Mouse (Mus musculus): ENCODE results near the gene Tspan2. TPM values are rescaled to one million over a fixed set of nuclear protein-coding genes. Genes with fewer than 3 reads are reported as not detected.
A peak's percentile ranks its signal among the peaks of the same experiment; 100 is the strongest.

Gene Tspan2
- polyA plus RNA-seq, 1 experiment: 108 TPM

DNA sequence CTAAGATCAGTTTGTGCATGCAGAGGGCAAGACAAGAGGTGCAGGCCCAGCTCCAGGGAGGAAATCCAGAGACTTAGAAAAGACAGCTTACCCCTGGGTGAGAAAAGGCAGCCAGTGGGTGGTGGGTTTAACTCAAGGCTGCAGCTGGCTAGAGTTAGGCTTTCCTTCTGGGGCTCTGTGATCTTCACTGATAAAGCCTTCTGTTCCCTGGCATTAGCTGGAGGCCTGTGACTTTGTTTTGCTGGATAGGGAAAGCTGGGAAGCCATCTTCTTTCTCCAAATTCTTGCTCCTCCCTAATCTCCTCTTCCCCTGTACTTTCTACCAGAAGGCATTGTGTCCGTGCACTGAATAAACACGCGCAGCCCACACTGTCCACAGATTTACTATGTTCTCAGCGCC, 8.4 kb downstream of the Tspan2 start:
- no peak overlapping the region for H3K4me3 ChIP-seq (ENCODE audit: insufficient read depth, low read length)
- H3K27ac ChIP-seq (ENCODE audit: insufficient read depth, low read length): peak overlapping the region; percentile 62; the same call in 1 of the 2 replicates
- no peaks in the 10 kb centered on the region; the same call in 1 of the 2 replicates for H3K4me1 ChIP-seq (ENCODE audit: control insufficient read depth, insufficient read depth, low read length)
- TF ChIP-seq CTCF (IDR thresholded peaks at IDR 0.05; ENCODE audit: extremely low read depth, insufficient read depth, low read length) (no peak), POLR2A (IDR thresholded peaks at IDR 0.05; ENCODE audit: extremely low read depth, insufficient read depth, low read length) (no peak)

GRCm38 (mm10) chr3:102743202-102743601, 8.9 kb downstream of the Tspan2 start:
- Histone ChIP-seq H3K4me1 (ENCODE audit: control insufficient read depth, insufficient read depth, low read length) (no peaks in the 10 kb centered on the region; the same call in 1 of the 2 replicates), H3K4me3 (ENCODE audit: insufficient read depth, low read length) (no peak overlapping the region), H3K27ac (ENCODE audit: insufficient read depth, low read length) (no peak overlapping the region)
- TF ChIP-seq CTCF (IDR thresholded peaks at IDR 0.05; ENCODE audit: extremely low read depth, insufficient read depth, low read length) (no peak), POLR2A (IDR thresholded peaks at IDR 0.05; ENCODE audit: extremely low read depth, insufficient read depth, low read length) (no peak)

- Histone ChIP-seq H3K27ac (ENCODE audit: insufficient read depth, low read length) (no peak overlapping the region), H3K4me3 (ENCODE audit: insufficient read depth, low read length) (no peak overlapping the region), H3K4me1 (ENCODE audit: control insufficient read depth, insufficient read depth, low read length) (no peaks in the 10 kb centered on the region)
- TF ChIP-seq CTCF (IDR thresholded peaks at IDR 0.05; ENCODE audit: extremely low read depth, insufficient read depth, low read length): no peak
- no peak for TF ChIP-seq POLR2A (IDR thresholded peaks at IDR 0.05; ENCODE audit: extremely low read depth, insufficient read depth, low read length)
Measured at GRCm38 (mm10) chr3:102743781-102744471, 9.6 kb downstream of the Tspan2 start.

GRCm38 (mm10) chr3:102744657-102745056, 10.3 kb downstream of the Tspan2 start:
- H3K4me3 ChIP-seq (ENCODE audit: insufficient read depth, low read length): no peak overlapping the region
- TF ChIP-seq POLR2A (IDR thresholded peaks at IDR 0.05; ENCODE audit: extremely low read depth, insufficient read depth, low read length) (no peak), CTCF (IDR thresholded peaks at IDR 0.05; ENCODE audit: extremely low read depth, insufficient read depth, low read length) (no peak)
- no peak overlapping the region for H3K27ac ChIP-seq (ENCODE audit: insufficient read depth, low read length)
- H3K4me1 ChIP-seq (ENCODE audit: control insufficient read depth, insufficient read depth, low read length): no peaks in the 10 kb centered on the region

GRCm38 (mm10) chr3:102746174-102746573, 11.8 kb downstream of the Tspan2 start:
- TF ChIP-seq POLR2A (IDR thresholded peaks at IDR 0.05; ENCODE audit: extremely low read depth, insufficient read depth, low read length): no peak
- no peak for TF ChIP-seq CTCF (IDR thresholded peaks at IDR 0.05; ENCODE audit: extremely low read depth, insufficient read depth, low read length)
- Histone ChIP-seq H3K4me1 (ENCODE audit: control insufficient read depth, insufficient read depth, low read length) (no peaks in the 10 kb centered on the region), H3K4me3 (ENCODE audit: insufficient read depth, low read length) (no peak overlapping the region), H3K27ac (ENCODE audit: insufficient read depth, low read length) (no peak overlapping the region)

- no peak for TF ChIP-seq POLR2A (IDR thresholded peaks at IDR 0.05; ENCODE audit: extremely low read depth, insufficient read depth, low read length)
- no peak for TF ChIP-seq CTCF (IDR thresholded peaks at IDR 0.05; ENCODE audit: extremely low read depth, insufficient read depth, low read length)
- H3K4me1 ChIP-seq (ENCODE audit: control insufficient read depth, insufficient read depth, low read length): no peaks in the 10 kb centered on the region
- H3K4me3 ChIP-seq (ENCODE audit: insufficient read depth, low read length): no peak overlapping the region
- H3K27ac ChIP-seq (ENCODE audit: insufficient read depth, low read length): no peak overlapping the region
Measured at GRCm38 (mm10) chr3:102748038-102748437, 13.7 kb downstream of the Tspan2 start.

DNA sequence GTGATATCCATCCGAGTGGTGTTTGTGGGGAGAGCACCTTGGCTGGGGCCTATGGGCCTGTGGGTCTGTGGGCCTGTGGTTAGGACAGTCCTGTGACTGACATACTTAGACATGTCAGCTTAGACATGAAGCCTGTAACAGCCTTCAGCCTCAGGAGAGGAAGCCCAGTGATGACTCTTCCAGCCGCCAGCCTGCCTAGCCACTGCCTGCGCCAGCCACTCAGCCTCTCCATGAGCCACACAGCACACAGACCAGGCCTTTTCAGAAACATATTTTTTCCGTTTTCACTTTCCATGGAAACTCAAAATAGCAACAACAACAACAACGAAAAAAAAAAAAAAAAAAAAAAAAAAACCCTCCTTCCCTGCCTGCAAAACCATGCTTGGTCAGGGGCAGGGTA, 14.4 kb downstream of the Tspan2 start:
- no peaks in the 10 kb centered on the region for H3K4me1 ChIP-seq (ENCODE audit: control insufficient read depth, insufficient read depth, low read length)
- no peak overlapping the region for H3K4me3 ChIP-seq (ENCODE audit: insufficient read depth, low read length)
- H3K27ac ChIP-seq (ENCODE audit: insufficient read depth, low read length): no peak overlapping the region
- no peak for TF ChIP-seq CTCF (IDR thresholded peaks at IDR 0.05; ENCODE audit: extremely low read depth, insufficient read depth, low read length)
- TF ChIP-seq POLR2A (IDR thresholded peaks at IDR 0.05; ENCODE audit: extremely low read depth, insufficient read depth, low read length): no peak

GRCm38 (mm10) chr3:102751136-102751535, 16.8 kb downstream of the Tspan2 start:
- no peak for TF ChIP-seq CTCF (IDR thresholded peaks at IDR 0.05; ENCODE audit: extremely low read depth, insufficient read depth, low read length)
- TF ChIP-seq POLR2A (IDR thresholded peaks at IDR 0.05; ENCODE audit: extremely low read depth, insufficient read depth, low read length): no peak
- no peak overlapping the region for H3K4me3 ChIP-seq (ENCODE audit: insufficient read depth, low read length)
- no peak overlapping the region for H3K27ac ChIP-seq (ENCODE audit: insufficient read depth, low read length)
- H3K4me1 ChIP-seq (ENCODE audit: control insufficient read depth, insufficient read depth, low read length): no peaks in the 10 kb centered on the region

GRCm38 (mm10) chr3:102751536-102751935, 17.2 kb downstream of the Tspan2 start:
- no peak overlapping the region for H3K4me3 ChIP-seq (ENCODE audit: insufficient read depth, low read length)
- no peaks in the 10 kb centered on the region for H3K4me1 ChIP-seq (ENCODE audit: control insufficient read depth, insufficient read depth, low read length)
- TF ChIP-seq CTCF (IDR thresholded peaks at IDR 0.05; ENCODE audit: extremely low read depth, insufficient read depth, low read length) (no peak), POLR2A (IDR thresholded peaks at IDR 0.05; ENCODE audit: extremely low read depth, insufficient read depth, low read length) (no peak)
- no peak overlapping the region for H3K27ac ChIP-seq (ENCODE audit: insufficient read depth, low read length)

DNA sequence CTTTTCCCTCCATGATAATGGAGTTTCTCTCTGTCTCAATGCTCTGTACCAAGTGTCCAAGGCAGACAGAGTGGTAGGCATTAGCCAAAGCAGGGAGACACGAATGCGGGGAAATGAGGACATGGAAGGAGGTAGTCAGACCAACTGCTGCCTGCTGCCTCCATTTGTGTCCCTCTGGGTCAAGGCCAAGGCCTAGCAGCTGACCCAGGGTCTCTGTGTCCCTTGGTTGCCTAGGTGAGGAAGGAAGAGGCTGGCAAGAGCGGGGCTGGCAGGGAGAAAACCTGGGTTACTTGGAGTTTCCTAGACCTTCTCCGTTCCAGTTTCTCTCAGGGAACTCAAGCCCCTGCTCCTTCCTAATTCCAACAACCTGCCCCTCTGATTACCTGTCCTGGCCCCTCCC, 17.7 kb downstream of the Tspan2 start:
- no peak overlapping the region for H3K27ac ChIP-seq (ENCODE audit: insufficient read depth, low read length)
- TF ChIP-seq POLR2A (IDR thresholded peaks at IDR 0.05; ENCODE audit: extremely low read depth, insufficient read depth, low read length): no peak
- TF ChIP-seq CTCF (IDR thresholded peaks at IDR 0.05; ENCODE audit: extremely low read depth, insufficient read depth, low read length): no peak
- H3K4me1 ChIP-seq (ENCODE audit: control insufficient read depth, insufficient read depth, low read length): no peaks in the 10 kb centered on the region
- no peak overlapping the region for H3K4me3 ChIP-seq (ENCODE audit: insufficient read depth, low read length)

All from cortical plate, adult 2 months (tissue).